Mouse (Mus musculus): ENCODE measurements around the gene Scp2. TPM values are rescaled to one million over a fixed set of nuclear protein-coding genes. Genes with fewer than 3 reads are reported as not detected.

Scp2 gene
- polyA plus RNA-seq, 1 experiment, result 213 TPM

DNA sequence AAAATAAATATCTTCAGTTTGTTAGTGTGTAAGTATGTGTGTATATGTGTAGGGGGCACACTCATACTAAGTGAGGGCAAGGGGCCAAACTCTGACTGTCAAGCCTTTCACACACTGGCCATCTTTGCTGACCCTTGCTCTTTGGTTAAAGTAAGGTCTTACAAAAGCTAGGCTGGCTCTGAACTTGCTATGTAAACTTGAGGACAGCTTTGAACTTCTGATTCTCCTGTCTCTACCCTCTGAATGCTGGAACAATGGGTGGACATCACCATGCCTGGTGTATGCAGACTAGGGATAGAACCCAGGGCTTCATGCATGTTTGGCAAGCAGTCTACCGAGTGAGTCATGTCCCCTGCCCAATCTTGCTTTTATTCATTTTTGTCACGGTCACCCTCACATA is 28.3 kb downstream of the Scp2 start:
- Histone ChIP-seq H3K27ac (ENCODE audit: insufficient read depth, low read length) (no peak overlapping the region), H3K4me1 (ENCODE audit: control insufficient read depth, insufficient read depth, low read length) (no peaks in the 10 kb centered on the region), H3K4me3 (ENCODE audit: insufficient read depth, low read length) (no peak overlapping the region)
- no peak for TF ChIP-seq POLR2A (IDR thresholded peaks at IDR 0.05; ENCODE audit: extremely low read depth, insufficient read depth, low read length)
- TF ChIP-seq CTCF (IDR thresholded peaks at IDR 0.05; ENCODE audit: extremely low read depth, insufficient read depth, low read length), result no peak

DNA sequence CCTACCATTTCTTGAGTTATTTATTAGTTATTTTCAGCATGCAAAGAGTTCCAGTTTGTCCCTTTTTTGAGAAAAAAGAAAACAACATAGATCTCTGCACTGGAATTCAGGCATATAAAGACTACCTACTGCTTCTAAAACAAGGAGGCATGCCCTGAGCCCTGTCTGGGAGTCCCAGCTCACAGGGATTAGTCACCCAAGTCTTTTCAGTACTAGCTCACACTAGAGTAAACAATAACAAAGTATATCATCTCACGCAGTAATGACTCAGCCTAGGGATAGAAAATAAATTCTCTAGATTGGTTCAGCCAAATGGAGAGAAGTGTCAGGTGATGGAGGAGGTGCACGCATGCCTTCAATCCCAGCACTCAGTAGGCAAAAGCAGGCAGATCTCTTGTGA is 34.1 kb downstream of the Scp2 start:
- H3K4me3 ChIP-seq (ENCODE audit: insufficient read depth, low read length), result no peak overlapping the region
- peaks cover 1% of the 10 kb centered on the region; the same call in 1 of the 2 replicates for H3K4me1 ChIP-seq (ENCODE audit: control insufficient read depth, insufficient read depth, low read length)
- no peak for TF ChIP-seq CTCF (IDR thresholded peaks at IDR 0.05; ENCODE audit: extremely low read depth, insufficient read depth, low read length)
- TF ChIP-seq POLR2A (IDR thresholded peaks at IDR 0.05; ENCODE audit: extremely low read depth, insufficient read depth, low read length), result no peak
- no peak overlapping the region for H3K27ac ChIP-seq (ENCODE audit: insufficient read depth, low read length)

GRCm38 (mm10) chr4:108109728-108110127 is 35.1 kb downstream of the Scp2 start:
- TF ChIP-seq CTCF (IDR thresholded peaks at IDR 0.05; ENCODE audit: extremely low read depth, insufficient read depth, low read length) (no peak), POLR2A (IDR thresholded peaks at IDR 0.05; ENCODE audit: extremely low read depth, insufficient read depth, low read length) (no peak)

DNA sequence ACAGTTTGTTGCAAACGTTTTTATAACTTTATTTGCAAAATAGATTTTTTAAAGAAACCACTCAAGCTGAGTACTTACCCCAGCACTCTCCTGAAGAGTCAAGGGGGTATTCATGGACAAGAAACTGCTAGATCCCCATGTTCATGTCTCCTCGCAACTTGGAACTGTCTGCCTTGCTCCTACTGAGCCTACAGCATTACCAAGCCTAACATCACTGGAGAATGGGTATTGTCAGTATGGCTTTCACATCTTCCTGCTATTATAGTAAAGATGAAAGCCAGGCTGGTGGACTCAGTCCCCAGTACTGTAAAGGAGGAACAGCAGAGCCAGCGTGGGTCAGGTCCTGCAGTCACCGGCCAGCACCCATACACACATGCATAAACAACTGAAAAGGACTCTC is 48.5 kb downstream of the Scp2 start, which contains the start of gene Podn:
Gene Podn (minus strand): TSS at position 101 of the 400 bp plus-strand sequence.
- Histone ChIP-seq H3K4me3 (ENCODE audit: insufficient read depth, low read length) (no peak within 1 kb of the TSS), H3K27ac (ENCODE audit: insufficient read depth, low read length) (no peak within 1 kb of the TSS), H3K4me1 (ENCODE audit: control insufficient read depth, insufficient read depth, low read length) (no peaks in the 10 kb centered on the region)
- TF ChIP-seq CTCF (IDR thresholded peaks at IDR 0.05; ENCODE audit: extremely low read depth, insufficient read depth, low read length) (no peak), POLR2A (IDR thresholded peaks at IDR 0.05; ENCODE audit: extremely low read depth, insufficient read depth, low read length) (no peak)

More at GRCm38 (mm10) chr4:108109728-108110127, 35.1 kb downstream of the Scp2 start:
- no peak overlapping the region for H3K4me3 ChIP-seq (ENCODE audit: insufficient read depth, low read length)
- peaks cover 1% of the 10 kb centered on the region; the same call in 1 of the 2 replicates for H3K4me1 ChIP-seq (ENCODE audit: control insufficient read depth, insufficient read depth, low read length)
- H3K27ac ChIP-seq (ENCODE audit: insufficient read depth, low read length), result no peak overlapping the region

DNA sequence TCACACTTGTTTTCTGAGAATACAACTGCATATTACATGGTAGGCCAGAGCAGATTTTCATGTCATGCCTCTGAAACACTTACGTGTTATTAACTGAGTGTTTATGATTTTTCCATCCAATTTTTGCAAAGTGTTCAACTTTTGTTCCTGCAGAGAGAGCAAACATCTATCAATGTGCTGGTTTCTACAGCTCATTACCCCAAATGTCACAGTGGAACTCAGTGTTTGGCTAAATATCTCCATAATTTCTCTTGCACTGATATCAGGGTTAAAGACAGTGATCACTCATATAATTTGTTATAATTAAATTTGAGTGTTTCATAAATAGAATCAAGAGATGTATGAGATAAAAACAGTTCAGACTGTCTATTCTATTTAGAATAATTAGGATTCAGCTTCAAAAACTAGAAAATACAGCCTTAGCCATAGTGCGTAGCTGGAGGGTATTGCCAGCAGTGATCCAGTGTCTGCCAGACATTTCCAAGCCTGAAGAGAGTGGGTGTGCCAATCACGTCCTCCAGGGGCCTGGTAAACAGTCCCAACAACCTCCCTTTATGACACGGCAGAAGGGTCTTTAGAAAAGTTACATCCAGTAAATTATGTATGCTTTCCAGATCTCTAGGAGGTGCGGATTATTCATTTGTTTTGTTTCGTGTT is 51.9 kb downstream of the Scp2 start:
- Histone ChIP-seq H3K4me1 (ENCODE audit: control insufficient read depth, insufficient read depth, low read length) (no peaks in the 10 kb centered on the region), H3K27ac (ENCODE audit: insufficient read depth, low read length) (no peak overlapping the region), H3K4me3 (ENCODE audit: insufficient read depth, low read length) (no peak overlapping the region)
- TF ChIP-seq CTCF (IDR thresholded peaks at IDR 0.05; ENCODE audit: extremely low read depth, insufficient read depth, low read length) (no peak), POLR2A (IDR thresholded peaks at IDR 0.05; ENCODE audit: extremely low read depth, insufficient read depth, low read length) (no peak)

GRCm38 (mm10) chr4:108083993-108084392 is 60.8 kb downstream of the Scp2 start:
- Histone ChIP-seq H3K4me1 (ENCODE audit: control insufficient read depth, insufficient read depth, low read length) (peaks cover 1% of the 10 kb centered on the region; the same call in 1 of the 2 replicates), H3K4me3 (ENCODE audit: insufficient read depth, low read length) (no peak overlapping the region), H3K27ac (ENCODE audit: insufficient read depth, low read length) (no peak overlapping the region)
- TF ChIP-seq POLR2A (IDR thresholded peaks at IDR 0.05; ENCODE audit: extremely low read depth, insufficient read depth, low read length), result no peak
- TF ChIP-seq CTCF (IDR thresholded peaks at IDR 0.05; ENCODE audit: extremely low read depth, insufficient read depth, low read length), result no peak

DNA sequence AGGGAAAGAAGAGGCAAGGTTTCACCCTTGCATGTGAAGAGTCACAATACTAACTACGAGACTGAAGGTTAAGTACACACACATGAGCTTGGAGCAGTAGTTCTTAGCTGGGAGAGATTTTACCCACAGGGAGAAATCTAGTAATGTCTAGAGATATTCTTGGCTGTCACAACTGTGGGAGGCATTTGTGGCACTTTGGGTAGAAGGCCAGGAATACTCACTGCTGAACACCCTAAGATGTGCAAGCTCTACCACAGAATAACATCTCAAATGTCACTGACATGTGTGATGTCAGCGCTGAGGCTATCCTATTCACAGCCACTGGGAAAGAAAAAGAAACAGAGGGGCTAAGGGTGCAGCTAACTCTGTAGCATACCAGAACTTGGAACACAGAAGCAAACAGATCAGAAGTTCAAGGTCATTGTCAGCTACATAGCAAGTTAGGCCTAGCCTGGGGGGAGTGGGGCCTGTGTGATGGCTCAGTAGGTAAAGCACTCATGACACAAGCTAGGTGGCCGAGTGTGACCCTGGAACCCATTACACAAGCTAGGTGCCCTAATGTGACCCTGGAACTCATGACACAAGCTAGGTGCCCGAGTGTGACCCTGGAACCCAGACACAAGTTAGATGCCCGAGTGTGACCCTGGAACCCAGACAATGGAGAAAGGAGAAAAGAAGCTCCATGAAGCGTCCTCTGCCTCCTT is 61.6 kb downstream of the Scp2 start:
- H3K4me3 ChIP-seq (ENCODE audit: insufficient read depth, low read length), result no peak overlapping the region
- no peak overlapping the region for H3K27ac ChIP-seq (ENCODE audit: insufficient read depth, low read length)
- TF ChIP-seq POLR2A (IDR thresholded peaks at IDR 0.05; ENCODE audit: extremely low read depth, insufficient read depth, low read length) (no peak), CTCF (IDR thresholded peaks at IDR 0.05; ENCODE audit: extremely low read depth, insufficient read depth, low read length) (no peak)
- peaks cover 1% of the 10 kb centered on the region; the same call in 1 of the 2 replicates for H3K4me1 ChIP-seq (ENCODE audit: control insufficient read depth, insufficient read depth, low read length)

- no peak overlapping the region for H3K4me3 ChIP-seq (ENCODE audit: insufficient read depth, low read length)
- no peak for TF ChIP-seq CTCF (IDR thresholded peaks at IDR 0.05; ENCODE audit: extremely low read depth, insufficient read depth, low read length)
- TF ChIP-seq POLR2A (IDR thresholded peaks at IDR 0.05; ENCODE audit: extremely low read depth, insufficient read depth, low read length), result no peak
These were observed 62.4 kb downstream of the Scp2 start for GRCm38 (mm10) chr4:108082401-108082806.

DNA sequence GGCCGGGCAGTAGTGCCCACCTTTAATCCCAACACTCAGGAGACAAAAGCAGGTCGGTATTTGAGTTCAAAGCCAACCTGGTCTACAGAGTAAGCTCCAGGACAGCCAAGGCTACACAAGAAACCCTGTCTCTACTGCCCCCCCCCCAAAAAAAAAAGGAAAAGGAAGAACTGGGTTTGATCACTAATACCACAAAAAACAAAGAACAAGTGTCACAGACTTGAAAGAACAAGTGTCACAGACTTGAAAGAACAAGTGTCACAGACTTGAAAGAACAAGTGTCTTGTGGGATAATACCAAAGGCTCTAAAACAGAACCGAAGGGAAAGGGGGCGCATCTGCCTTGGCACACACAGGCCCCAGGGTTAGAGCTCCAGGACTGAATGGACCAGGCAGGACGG is 63.9 kb downstream of the Scp2 start:
- no peak overlapping the region for H3K27ac ChIP-seq (ENCODE audit: insufficient read depth, low read length)
- no peak overlapping the region for H3K4me3 ChIP-seq (ENCODE audit: insufficient read depth, low read length)
- TF ChIP-seq POLR2A (IDR thresholded peaks at IDR 0.05; ENCODE audit: extremely low read depth, insufficient read depth, low read length) (no peak), CTCF (IDR thresholded peaks at IDR 0.05; ENCODE audit: extremely low read depth, insufficient read depth, low read length) (no peak)
- H3K4me1 ChIP-seq (ENCODE audit: control insufficient read depth, insufficient read depth, low read length), result peaks cover 1% of the 10 kb centered on the region; the same call in 1 of the 2 replicates

More at GRCm38 (mm10) chr4:108082401-108082806, 62.4 kb downstream of the Scp2 start:
- H3K27ac ChIP-seq (ENCODE audit: insufficient read depth, low read length), result no peak overlapping the region
- H3K4me1 ChIP-seq (ENCODE audit: control insufficient read depth, insufficient read depth, low read length), result peaks cover 1% of the 10 kb centered on the region; the same call in 1 of the 2 replicates

All from cortical plate, adult 2 months (tissue).